Mouse (Mus musculus): Measurements from ENCODE around the gene Vamp9. TPM values are rescaled to one million over a fixed set of nuclear protein-coding genes. Genes with fewer than 3 reads are reported as not detected.
A peak's percentile ranks its signal among the peaks of the same experiment; 100 is the strongest.

The Vamp9 gene
- polyA plus RNA-seq, 1 experiment: not detected

DNA sequence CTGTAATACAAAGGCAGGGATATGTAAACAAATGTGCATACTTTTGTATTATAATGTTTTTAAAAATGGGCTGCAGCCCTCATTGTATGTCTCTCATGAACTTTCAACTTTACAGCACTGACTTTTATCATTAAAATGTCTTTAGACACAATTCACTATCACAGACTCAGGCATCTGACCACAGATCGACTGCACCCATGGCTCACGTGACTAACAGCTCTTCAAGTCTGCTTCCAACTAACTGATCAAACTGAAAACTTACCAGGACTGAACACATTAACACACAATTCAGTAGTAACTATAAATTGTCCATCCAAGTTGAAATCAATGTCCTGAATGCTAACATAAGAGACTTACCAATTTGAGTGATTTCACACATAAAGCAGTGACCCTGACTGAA is 53.9 kb downstream of the Vamp9 start:
- Histone ChIP-seq H3K4me3 (ENCODE audit: insufficient read depth, low read depth, low read length) (no peak overlapping the region), H3K27ac (ENCODE audit: insufficient read depth, low read depth, low read length) (no peak overlapping the region), H3K4me1 (ENCODE audit: control insufficient read depth, insufficient read depth, low read length) (no peaks in the 10 kb centered on the region)
- WGBS: 80% methylated on average over 2 of the region's 2 CpGs
- TF ChIP-seq CTCF (IDR thresholded peaks at IDR 0.05; ENCODE audit: insufficient read depth, low read depth, low read length) (no peak), POLR2A (IDR thresholded peaks at IDR 0.05; ENCODE audit: insufficient read depth, low read depth, low read length) (no peak)

DNA sequence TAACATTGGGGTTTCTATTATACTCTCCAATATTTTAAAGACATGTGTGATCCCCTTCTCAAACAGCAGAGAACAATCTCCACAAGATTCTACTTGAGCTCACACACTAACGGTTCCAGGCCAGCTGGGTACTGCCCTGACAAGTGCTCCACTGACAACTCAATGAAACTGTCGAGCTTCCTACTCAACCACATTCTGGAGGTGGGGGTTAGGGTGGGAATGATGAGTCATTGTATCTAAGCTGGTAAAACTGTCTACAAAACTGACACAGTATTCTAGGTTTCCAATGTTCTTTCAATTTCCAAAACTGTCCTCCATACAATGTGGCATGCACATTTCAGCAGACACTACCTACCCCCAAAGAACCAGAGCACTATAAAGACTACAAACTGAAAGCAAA is 67.9 kb downstream of the Vamp9 start:
- no peak overlapping the region for H3K27ac ChIP-seq (ENCODE audit: insufficient read depth, low read depth, low read length)
- 1% methylated on average over 2 of the region's 2 CpGs for WGBS
- no peak overlapping the region for H3K4me3 ChIP-seq (ENCODE audit: insufficient read depth, low read depth, low read length)
- TF ChIP-seq POLR2A (IDR thresholded peaks at IDR 0.05; ENCODE audit: insufficient read depth, low read depth, low read length) (no peak), CTCF (IDR thresholded peaks at IDR 0.05; ENCODE audit: insufficient read depth, low read depth, low read length) (no peak)
- H3K4me1 ChIP-seq (ENCODE audit: control insufficient read depth, insufficient read depth, low read length): peaks cover 2% of the 10 kb centered on the region; the same call in 1 of the 2 replicates

DNA sequence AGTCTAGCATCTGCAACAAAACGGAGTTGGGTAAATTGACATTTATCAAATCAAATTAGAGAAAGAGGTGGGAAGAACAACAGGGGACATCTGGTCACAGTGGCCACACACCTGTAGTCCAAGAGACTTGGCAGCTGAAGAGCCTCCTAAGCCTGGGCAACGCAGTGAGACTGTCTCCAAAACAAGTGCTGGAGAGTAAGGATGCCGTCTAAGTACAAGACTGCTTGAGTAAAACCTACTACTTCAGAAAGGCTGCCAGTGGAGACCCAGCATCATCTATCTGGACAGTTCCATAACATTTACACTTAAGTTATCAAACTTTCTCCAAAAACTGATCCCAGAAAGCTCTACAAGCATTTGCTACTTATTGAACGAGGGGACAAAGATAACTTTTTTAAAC is 69.0 kb downstream of the Vamp9 start:
- Histone ChIP-seq H3K27ac (ENCODE audit: insufficient read depth, low read depth, low read length) (no peak overlapping the region), H3K4me3 (ENCODE audit: insufficient read depth, low read depth, low read length) (no peak overlapping the region), H3K4me1 (ENCODE audit: control insufficient read depth, insufficient read depth, low read length) (peaks cover 2% of the 10 kb centered on the region; the same call in 1 of the 2 replicates)
- WGBS: 17% methylated on average over 4 of the region's 4 CpGs
- TF ChIP-seq CTCF (IDR thresholded peaks at IDR 0.05; ENCODE audit: insufficient read depth, low read depth, low read length): no peak
- TF ChIP-seq POLR2A (IDR thresholded peaks at IDR 0.05; ENCODE audit: insufficient read depth, low read depth, low read length): no peak

DNA sequence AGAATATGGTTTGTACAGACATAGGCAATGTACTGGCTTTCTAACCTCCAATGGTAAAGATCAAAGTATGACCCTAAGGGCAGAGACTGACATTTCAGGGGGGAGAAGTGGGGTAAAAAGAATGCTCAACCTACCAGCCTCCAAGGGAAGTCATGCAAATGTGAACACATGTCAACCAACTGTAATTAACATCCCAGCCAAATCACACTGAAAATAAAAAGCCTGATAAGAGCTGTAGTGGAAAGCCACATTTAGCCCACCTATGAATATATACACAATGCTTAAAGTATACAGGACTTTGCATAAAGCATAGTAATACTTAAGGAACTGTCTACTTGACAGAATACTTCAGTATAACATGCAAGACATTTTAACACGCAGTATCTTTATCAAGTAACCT is 69.7 kb downstream of the Vamp9 start:
- Histone ChIP-seq H3K4me3 (ENCODE audit: insufficient read depth, low read depth, low read length) (no peak overlapping the region), H3K4me1 (ENCODE audit: control insufficient read depth, insufficient read depth, low read length) (peaks cover 2% of the 10 kb centered on the region; the same call in 1 of the 2 replicates), H3K27ac (ENCODE audit: insufficient read depth, low read depth, low read length) (no peak overlapping the region)
- 27% methylated on average over 1 of the region's 1 CpGs for WGBS
- TF ChIP-seq POLR2A (IDR thresholded peaks at IDR 0.05; ENCODE audit: insufficient read depth, low read depth, low read length) (no peak), CTCF (IDR thresholded peaks at IDR 0.05; ENCODE audit: insufficient read depth, low read depth, low read length) (no peak)

DNA sequence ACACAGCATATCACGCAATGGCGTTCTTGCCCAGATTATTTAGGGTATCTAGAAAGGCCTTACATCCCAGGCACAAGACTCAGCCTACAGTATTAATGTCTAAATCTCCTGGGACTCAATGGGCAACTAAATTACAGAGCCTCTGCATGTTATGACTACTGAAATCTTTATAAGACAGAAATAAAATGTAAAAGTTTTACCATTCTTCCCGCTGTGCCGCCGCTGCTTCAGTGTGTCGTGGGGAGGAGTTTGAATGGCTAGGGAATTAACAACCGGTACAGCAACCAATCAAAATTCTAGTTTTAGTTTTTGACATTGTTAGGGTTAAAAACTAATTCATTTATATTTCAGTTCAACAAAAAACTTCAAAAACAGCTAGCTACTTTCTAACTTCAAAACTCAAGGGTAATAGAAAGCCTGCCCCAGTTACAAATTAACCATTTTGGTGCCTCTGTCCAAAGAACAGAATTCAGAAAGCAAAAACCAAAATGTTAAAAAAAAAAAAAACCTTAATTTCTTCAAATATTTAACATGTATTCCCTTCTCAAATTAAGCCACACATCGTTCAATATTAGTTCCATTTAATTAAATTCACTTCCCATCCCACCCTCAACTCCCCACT is 70.4 kb downstream of the Vamp9 start:
- Histone ChIP-seq H3K4me3 (ENCODE audit: insufficient read depth, low read depth, low read length) (0 out of 2 replicates have a peak overlapping the region, but pooled peaks have one; percentile 10), H3K27ac (ENCODE audit: insufficient read depth, low read depth, low read length) (no peak overlapping the region), H3K4me1 (ENCODE audit: control insufficient read depth, insufficient read depth, low read length) (peaks cover 2% of the 10 kb centered on the region; the same call in 1 of the 2 replicates)
- WGBS: 2% methylated on average over 8 of the region's 8 CpGs
- TF ChIP-seq CTCF (IDR thresholded peaks at IDR 0.05; ENCODE audit: insufficient read depth, low read depth, low read length): no peak
- no peak for TF ChIP-seq POLR2A (IDR thresholded peaks at IDR 0.05; ENCODE audit: insufficient read depth, low read depth, low read length)

DNA sequence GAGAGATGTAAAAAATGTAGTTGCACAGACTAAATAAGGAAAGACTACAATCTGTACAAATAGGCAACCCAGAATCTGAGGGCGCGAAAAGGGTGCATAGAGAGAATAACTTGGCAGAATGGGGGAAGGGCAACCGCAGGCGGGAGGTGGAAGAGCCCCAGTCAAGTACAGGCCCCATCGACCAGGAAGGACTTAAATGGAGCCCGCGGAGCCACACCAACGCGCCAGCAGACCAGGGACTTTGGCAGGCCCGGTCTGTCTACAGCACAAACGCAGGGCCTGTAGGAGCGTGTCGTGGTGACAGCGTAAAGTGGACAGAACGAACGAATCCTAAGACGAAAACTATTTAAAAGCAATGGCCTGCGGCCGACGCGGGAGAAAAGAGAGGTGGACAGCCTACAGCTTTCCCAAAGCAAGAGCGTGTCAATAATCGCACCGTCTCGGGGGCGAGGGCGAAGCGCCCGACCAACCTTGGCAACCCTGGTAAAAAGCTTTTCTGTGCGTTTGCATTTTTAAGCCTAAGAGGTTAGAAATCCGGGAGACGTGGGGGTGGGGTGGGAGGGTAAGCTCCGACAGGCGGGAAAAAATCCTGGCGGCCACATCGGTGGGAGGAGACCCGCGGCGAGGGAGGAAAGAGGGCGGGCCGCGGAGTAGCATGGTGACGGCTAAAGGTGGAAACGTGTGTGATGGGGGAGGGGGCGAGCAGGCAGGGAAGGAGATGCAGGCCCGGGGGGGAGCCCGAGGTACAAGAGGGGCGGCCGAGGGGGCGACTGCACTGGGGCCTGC is 71.7 kb downstream of the Vamp9 start:
- no peak for TF ChIP-seq POLR2A (IDR thresholded peaks at IDR 0.05; ENCODE audit: insufficient read depth, low read depth, low read length)
- no peak for TF ChIP-seq CTCF (IDR thresholded peaks at IDR 0.05; ENCODE audit: insufficient read depth, low read depth, low read length)
- 1% methylated on average over 48 of the region's 50 CpGs for WGBS
- Histone ChIP-seq H3K4me3 (ENCODE audit: insufficient read depth, low read depth, low read length) (peak overlapping the region; percentile 94), H3K27ac (ENCODE audit: insufficient read depth, low read depth, low read length) (peak overlapping the region; percentile 67), H3K4me1 (ENCODE audit: control insufficient read depth, insufficient read depth, low read length) (peaks cover 2% of the 10 kb centered on the region; the same call in 1 of the 2 replicates)

DNA sequence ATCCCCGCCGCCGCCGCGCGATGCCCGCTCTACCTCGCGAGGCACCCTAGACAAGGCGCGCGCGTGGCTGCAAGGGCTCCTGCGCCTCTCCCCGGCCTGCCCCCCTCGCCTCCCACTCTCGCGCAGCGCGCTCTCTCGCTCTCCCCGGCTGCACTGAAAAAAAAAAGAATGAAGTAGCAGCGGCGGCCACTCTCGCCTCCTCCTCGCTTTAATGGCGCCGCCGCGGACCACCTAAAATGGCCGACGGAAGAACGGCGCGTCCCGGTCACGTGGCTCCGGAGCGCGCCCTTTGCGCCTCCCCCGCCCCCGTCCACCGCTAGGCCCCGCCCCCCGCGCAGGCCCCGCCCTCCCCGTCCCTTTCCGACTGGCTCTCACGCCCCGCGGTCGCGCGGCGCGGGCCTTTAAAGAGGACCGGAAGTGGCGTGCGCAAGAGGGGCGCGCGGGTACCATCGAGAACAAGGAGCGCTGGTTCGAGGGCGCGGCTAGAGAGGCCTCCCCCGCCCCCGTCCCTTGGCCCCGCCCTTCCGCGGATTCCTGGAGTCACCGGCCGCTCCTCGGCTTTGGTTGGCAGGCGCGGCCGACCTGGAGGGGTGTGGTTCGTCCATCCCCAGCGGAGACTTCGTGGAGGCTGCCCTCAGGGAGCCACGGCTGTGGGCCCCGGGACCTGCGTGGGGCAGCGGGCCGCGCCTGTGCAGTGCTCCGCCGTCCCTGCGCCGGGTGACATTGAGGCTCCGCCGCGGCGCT is 72.8 kb downstream of the Vamp9 start, which contains the start of the genes Hnrnpd and 4930524J08Rik:
Hnrnpd (minus strand) TSS at position 240 of the 744 bp plus-strand sequence.
4930524J08Rik (plus strand) TSS at position 363 of the 744 bp plus-strand sequence.
- H3K4me1 ChIP-seq (ENCODE audit: control insufficient read depth, insufficient read depth, low read length): peaks cover 2% of the 10 kb centered on the region; the same call in 1 of the 2 replicates
- peak within 1 kb of the TSS; percentile 98 for H3K4me3 ChIP-seq (ENCODE audit: insufficient read depth, low read depth, low read length)
- TF ChIP-seq POLR2A (IDR thresholded peaks at IDR 0.05; ENCODE audit: insufficient read depth, low read depth, low read length): peak; percentile 80
- 0 out of 2 replicates have a peak, but pooled peaks have one; percentile 14 for TF ChIP-seq CTCF (IDR thresholded peaks at IDR 0.05; ENCODE audit: insufficient read depth, low read depth, low read length)
- WGBS: under 1% methylated on average over 93 of the region's 97 CpGs
- H3K27ac ChIP-seq (ENCODE audit: insufficient read depth, low read depth, low read length): peak within 1 kb of the TSS; percentile 99

DNA sequence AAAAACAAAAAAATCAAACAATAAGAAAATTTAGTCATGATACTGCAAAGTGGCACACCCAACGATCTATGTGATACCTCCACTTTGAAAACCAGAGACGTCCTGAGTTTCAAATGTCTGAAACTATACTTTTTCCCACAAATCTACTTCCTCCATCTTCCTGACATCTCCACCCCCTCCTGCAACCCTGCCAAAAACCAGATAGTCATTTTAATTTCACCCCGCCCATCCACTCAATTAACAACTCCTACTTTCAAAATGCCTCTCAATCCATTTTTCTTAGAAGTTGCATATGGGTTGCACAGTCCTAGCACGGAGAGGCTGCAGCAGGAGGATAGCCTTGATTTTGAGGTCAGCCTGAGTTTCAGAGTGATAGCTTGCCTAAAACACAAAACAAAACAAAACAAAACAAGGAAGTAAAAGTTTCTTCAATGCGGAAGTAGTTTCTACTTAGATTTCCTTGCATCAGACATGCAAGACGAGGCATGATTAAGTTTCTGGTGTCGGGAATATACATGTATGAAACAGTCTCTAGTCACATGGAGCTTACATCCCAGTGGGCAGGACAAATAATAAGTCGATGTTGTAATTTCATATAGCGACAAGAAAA is 77.5 kb downstream of the Vamp9 start:
- TF ChIP-seq POLR2A (IDR thresholded peaks at IDR 0.05; ENCODE audit: insufficient read depth, low read depth, low read length) (no peak), CTCF (IDR thresholded peaks at IDR 0.05; ENCODE audit: insufficient read depth, low read depth, low read length) (no peak)
- Histone ChIP-seq H3K27ac (ENCODE audit: insufficient read depth, low read depth, low read length) (no peak overlapping the region), H3K4me1 (ENCODE audit: control insufficient read depth, insufficient read depth, low read length) (no peaks in the 10 kb centered on the region), H3K4me3 (ENCODE audit: insufficient read depth, low read depth, low read length) (no peak overlapping the region)
- 89% methylated on average over 9 of the region's 9 CpGs for WGBS
